In genomic region chr9:107580501-107581317, GRCm38 (mm10) we compare ENCODE assay signal across 7 mouse cellular contexts. TPM values are rescaled to one million over a fixed set of nuclear protein-coding genes. Genes with fewer than 3 reads are reported as not detected.
A peak's percentile ranks its signal among the peaks of the same experiment; 100 is the strongest.
DNase-seq lines count a peak whose midpoint lies in the region; ATAC-seq lines count a peak whose summit lies in the region.

Hyal3 (plus strand) TSS chr9:107580818.

- peak within 1 kb of the TSS; percentile 84 for H3K4me2 ChIP-seq in embryonic facial prominence, embryonic 12.5 days (replicated peaks)
- peak within 1 kb of the TSS; percentile 97 for H3K4me2 ChIP-seq in midbrain, embryonic 12.5 days (replicated peaks)

- no peaks in the 10 kb centered on the region for H3K9me3 ChIP-seq in embryonic facial prominence, embryonic 12.5 days
- no peaks in the 10 kb centered on the region for H3K9me3 ChIP-seq in limb, embryonic 10.5 days (replicated peaks)
- H3K9me3 ChIP-seq in midbrain, embryonic 12.5 days, result no peaks in the 10 kb centered on the region

- peak within 1 kb of the TSS; percentile 90 for H3K27ac ChIP-seq in embryonic facial prominence, embryonic 12.5 days
- peak within 1 kb of the TSS; percentile 89 for H3K27ac ChIP-seq in limb, embryonic 10.5 days
- H3K27ac ChIP-seq in midbrain, embryonic 12.5 days (replicated peaks), result peak within 1 kb of the TSS; percentile 72

- peak; percentile 53 for ATAC-seq in embryonic facial prominence, embryonic 12.5 days (ENCODE audit: insufficient number of reproducible peaks, insufficient read depth, low FRiP score, low TSS enrichment)
- peak; percentile 53 for ATAC-seq in midbrain, embryonic 12.5 days (ENCODE audit: low FRiP score, low read depth)

- peak within 1 kb of the TSS; percentile 58 for H3K4me3 ChIP-seq in embryonic facial prominence, embryonic 12.5 days
- peak within 1 kb of the TSS; percentile 61 for H3K4me3 ChIP-seq in limb, embryonic 10.5 days
- peak within 1 kb of the TSS; percentile 64 for H3K4me3 ChIP-seq in midbrain, embryonic 12.5 days

- H3K27me3 ChIP-seq in embryonic facial prominence, embryonic 12.5 days, result no peaks in the 10 kb centered on the region
- no peaks in the 10 kb centered on the region for H3K27me3 ChIP-seq in limb, embryonic 10.5 days (ENCODE audit: low read depth, poor library complexity, severe bottlenecking)
- no peaks in the 10 kb centered on the region for H3K27me3 ChIP-seq in midbrain, embryonic 12.5 days

- 1% methylated on average over 32 of the region's 32 CpGs for WGBS in embryonic facial prominence, embryonic 12.5 days
- WGBS in limb, embryonic 10.5 days, result under 1% methylated on average over 32 of the region's 32 CpGs
- WGBS in midbrain, embryonic 12.5 days, result 1% methylated on average over 32 of the region's 32 CpGs

- H3K36me3 ChIP-seq in embryonic facial prominence, embryonic 12.5 days, result peaks cover 13% of the 10 kb centered on the region
- H3K36me3 ChIP-seq in limb, embryonic 10.5 days, result peaks cover 35% of the 10 kb centered on the region
- H3K36me3 ChIP-seq in midbrain, embryonic 12.5 days, result peaks cover 16% of the 10 kb centered on the region; the same call in 1 of the 2 replicates

- H3K4me1 ChIP-seq in embryonic facial prominence, embryonic 12.5 days, result peaks cover 41% of the 10 kb centered on the region
- H3K4me1 ChIP-seq in limb, embryonic 10.5 days, result peaks cover 60% of the 10 kb centered on the region
- peaks cover 38% of the 10 kb centered on the region for H3K4me1 ChIP-seq in midbrain, embryonic 12.5 days

- H3K9ac ChIP-seq in embryonic facial prominence, embryonic 12.5 days, result peak within 1 kb of the TSS; percentile 63
- H3K9ac ChIP-seq in midbrain, embryonic 12.5 days (replicated peaks), result peak within 1 kb of the TSS; percentile 78

- DNase-seq in adrenal gland, postnatal 25 days, result peak; percentile 85
- peak; percentile 99 for DNase-seq in heart, adult 11 months
- DNase-seq in kidney, adult 18-20 months, result peak; percentile 90
- peak; percentile 78 for DNase-seq in limb, embryonic 10.5 days (ENCODE audit: low spot score)
- peak; percentile 68 to 72 for DNase-seq in spleen, adult 18-20 months

RNA-seq across cellular contexts. Expression of gene Hyal3, which starts in this region (rescaled TPM):
- total RNA-seq in adrenal gland, postnatal 25 days (2021), result 2.0 and 2.8 TPM in 2 replicates
- 1.4 and 1.5 TPM in 2 replicates for polyA plus RNA-seq in embryonic facial prominence, embryonic 12.5 days (2016; fragmentation: Nextera tagmentation; extraction: Ambion mirVana)
- 0.56 and 0.82 TPM in 2 replicates for polyA plus RNA-seq in limb, embryonic 10.5 days (2016; fragmentation: Nextera tagmentation; extraction: Ambion mirVana)
- polyA plus RNA-seq in midbrain, embryonic 12.5 days (2016; fragmentation: Nextera tagmentation; extraction: Ambion mirVana), result 0.41 and 1.1 TPM in 2 replicates

Comparison
In these comparisons a context has a peak if more than half of its experiments do, and no peak if none do; other contexts are left out.
1. Peak in every context shown above with its lines: DNase-seq, ATAC-seq, H3K4me3 ChIP-seq and H3K27ac ChIP-seq.
2. Peak in DNase-seq, H3K4me3 ChIP-seq and H3K27ac ChIP-seq in limb, embryonic 10.5 days; RNA of the gene not detected or under 1 TPM.